In genomic region chr1:185915579-185915978, GRCm38 (mm10) we compare ENCODE assay signal across 32 mouse cellular contexts.
A peak's percentile ranks its signal among the peaks of the same experiment; 100 is the strongest.
DNase-seq lines count a peak whose midpoint lies in the region; ATAC-seq lines count a peak whose summit lies in the region.
"Had no signal": no experiment of that assay in that cellular context is flagged by ENCODE, and none has a peak within 500 bp of the region (broad histone marks: within the 10 kb centered on the region; RNA-seq: fewer than 3 reads in every experiment).

No protein-coding gene starts in this region.

- H3K4me3 ChIP-seq in hindbrain, embryonic 14.5 days (replicated peaks; ENCODE audit: low read length), result no peak overlapping the region
- no peak overlapping the region for H3K4me3 ChIP-seq in hindbrain, embryonic 10.5 days
- H3K4me3 ChIP-seq in neural tube, embryonic 13.5 days, result no peak overlapping the region
- H3K4me3 ChIP-seq in limb, embryonic 13.5 days, result no peak overlapping the region
- H3K4me3 ChIP-seq: embryonic facial prominence, embryonic 10.5 days; embryonic facial prominence, embryonic 15.5 days; forebrain, embryonic 12.5 days; kidney, embryonic 15.5 days; layer of hippocampus, adult 2 months; liver, embryonic 13.5 days; midbrain, embryonic 15.5 days; neural tube, embryonic 12.5 days; stomach, embryonic 15.5 days had no signal

- H3K27me3 ChIP-seq in hindbrain, embryonic 14.5 days (ENCODE audit: control insufficient read depth, insufficient read depth, low read length), result no peaks in the 10 kb centered on the region
- no peaks in the 10 kb centered on the region for H3K27me3 ChIP-seq in hindbrain, embryonic 10.5 days (ENCODE audit: insufficient read depth, poor library complexity, severe bottlenecking)
- H3K27me3 ChIP-seq in neural tube, embryonic 13.5 days, result no peaks in the 10 kb centered on the region
- H3K27me3 ChIP-seq in limb, embryonic 13.5 days, result peaks cover 4% of the 10 kb centered on the region; the same call in 1 of the 2 replicates
- H3K27me3 ChIP-seq: embryonic facial prominence, embryonic 15.5 days; forebrain, embryonic 12.5 days; kidney, embryonic 15.5 days; liver, embryonic 13.5 days; midbrain, embryonic 15.5 days; neural tube, embryonic 12.5 days; stomach, embryonic 15.5 days had no signal

- 60% methylated on average over 2 of the region's 2 CpGs for WGBS in hindbrain, embryonic 14.5 days
- 70% methylated on average over 2 of the region's 2 CpGs for WGBS in hindbrain, embryonic 10.5 days
- 17% methylated on average over 2 of the region's 2 CpGs for WGBS in neural tube, embryonic 13.5 days
- WGBS in limb, embryonic 13.5 days, result 11% methylated on average over 2 of the region's 2 CpGs

- H3K27ac ChIP-seq in hindbrain, embryonic 14.5 days, result peak overlapping the region; percentile 9; the same call in 1 of the 2 replicates
- no peak overlapping the region for H3K27ac ChIP-seq in hindbrain, embryonic 10.5 days
- H3K27ac ChIP-seq in neural tube, embryonic 13.5 days (replicated peaks), result peak overlapping the region; percentile 70
- no peak overlapping the region; the same call in 1 of the 2 replicates for H3K27ac ChIP-seq in limb, embryonic 13.5 days
- H3K27ac ChIP-seq: embryonic facial prominence, embryonic 10.5 days; embryonic facial prominence, embryonic 15.5 days; forebrain, embryonic 12.5 days; kidney, embryonic 15.5 days; layer of hippocampus, adult 2 months; liver, embryonic 13.5 days; midbrain, embryonic 15.5 days; neural tube, embryonic 12.5 days; stomach, embryonic 15.5 days had no signal

- no peak overlapping the region for H3K4me2 ChIP-seq in hindbrain, embryonic 14.5 days (replicated peaks)
- H3K4me2 ChIP-seq in neural tube, embryonic 13.5 days, result no peak overlapping the region
- no peak overlapping the region for H3K4me2 ChIP-seq in limb, embryonic 13.5 days (replicated peaks)
- H3K4me2 ChIP-seq: embryonic facial prominence, embryonic 15.5 days; forebrain, embryonic 12.5 days; heart, embryonic 11.5 days; kidney, embryonic 15.5 days; liver, embryonic 13.5 days; midbrain, embryonic 15.5 days; neural tube, embryonic 12.5 days; stomach, embryonic 15.5 days had no signal

- intact Hi-C loops in left cerebral cortex, postnatal 10 days (cut with DNase I), result no loop called here

- no peaks in the 10 kb centered on the region for H3K4me1 ChIP-seq in hindbrain, embryonic 14.5 days (replicated peaks; ENCODE audit: control insufficient read depth, insufficient read depth, low read length)
- H3K4me1 ChIP-seq in hindbrain, embryonic 10.5 days (replicated peaks), result no peaks in the 10 kb centered on the region
- H3K4me1 ChIP-seq in neural tube, embryonic 13.5 days (replicated peaks), result peaks cover 10% of the 10 kb centered on the region; the same call in 1 of the 2 replicates
- peaks cover 14% of the 10 kb centered on the region for H3K4me1 ChIP-seq in limb, embryonic 13.5 days
- H3K4me1 ChIP-seq: embryonic facial prominence, embryonic 10.5 days; embryonic facial prominence, embryonic 15.5 days; forebrain, embryonic 12.5 days; kidney, embryonic 15.5 days; liver, embryonic 13.5 days; midbrain, embryonic 15.5 days; neural tube, embryonic 12.5 days; stomach, embryonic 15.5 days had no signal

- no peaks in the 10 kb centered on the region for H3K36me3 ChIP-seq in hindbrain, embryonic 14.5 days (replicated peaks; ENCODE audit: control insufficient read depth, insufficient read depth)
- H3K36me3 ChIP-seq in hindbrain, embryonic 10.5 days, result no peaks in the 10 kb centered on the region
- no peaks in the 10 kb centered on the region for H3K36me3 ChIP-seq in neural tube, embryonic 13.5 days
- no peaks in the 10 kb centered on the region for H3K36me3 ChIP-seq in limb, embryonic 13.5 days
- H3K36me3 ChIP-seq: embryonic facial prominence, embryonic 10.5 days; embryonic facial prominence, embryonic 15.5 days; forebrain, embryonic 12.5 days; kidney, embryonic 15.5 days; liver, embryonic 13.5 days; midbrain, embryonic 15.5 days; neural tube, embryonic 12.5 days; stomach, embryonic 15.5 days had no signal

- no peaks in the 10 kb centered on the region for H3K9me3 ChIP-seq in hindbrain, embryonic 14.5 days (ENCODE audit: control insufficient read depth, low read length)
- H3K9me3 ChIP-seq in hindbrain, embryonic 10.5 days, result no peaks in the 10 kb centered on the region
- H3K9me3 ChIP-seq in neural tube, embryonic 13.5 days, result no peaks in the 10 kb centered on the region
- no peaks in the 10 kb centered on the region for H3K9me3 ChIP-seq in limb, embryonic 13.5 days
- H3K9me3 ChIP-seq: embryonic facial prominence, embryonic 10.5 days; embryonic facial prominence, embryonic 15.5 days; forebrain, embryonic 12.5 days; kidney, embryonic 15.5 days; liver, embryonic 13.5 days; midbrain, embryonic 15.5 days; neural tube, embryonic 12.5 days; stomach, embryonic 15.5 days had no signal

- no peak overlapping the region for H3K9ac ChIP-seq in hindbrain, embryonic 14.5 days
- no peak overlapping the region for H3K9ac ChIP-seq in neural tube, embryonic 13.5 days
- no peak overlapping the region for H3K9ac ChIP-seq in limb, embryonic 13.5 days
- H3K9ac ChIP-seq: embryonic facial prominence, embryonic 15.5 days; forebrain, embryonic 12.5 days; forebrain, postnatal 0 days; kidney, embryonic 15.5 days; liver, embryonic 13.5 days; midbrain, embryonic 15.5 days; neural tube, embryonic 12.5 days; stomach, embryonic 15.5 days had no signal

- no peak for ATAC-seq in hindbrain, embryonic 14.5 days (ENCODE audit: low FRiP score)
- peak; percentile 75 for ATAC-seq in neural tube, embryonic 13.5 days (ENCODE audit: low read depth)
- peak; percentile 89 for ATAC-seq in limb, embryonic 13.5 days (ENCODE audit: low FRiP score, low read depth)
- ATAC-seq: forebrain, postnatal 0 days; inflammation-experienced regulatory T-cells, adult 6 months; midbrain, embryonic 15.5 days had no signal

- no peak for DNase-seq in hindbrain, embryonic 14.5 days (ENCODE audit: low spot score)
- no peak for DNase-seq in hindbrain, embryonic 10.5 days (ENCODE audit: low spot score)
- DNase-seq in neural tube, embryonic 10.5 days (ENCODE audit: extremely low spot score, low spot score), result no peak
- no peak for DNase-seq in left cerebral cortex, postnatal 10 days (ENCODE audit: extremely low spot score in 1 of 2, low spot score in 2 of 2)
- DNase-seq in MN1 (ENCODE audit: low spot score), result no peak
- no peak for DNase-seq in urinary bladder, postnatal 4 days (ENCODE audit: low spot score in 2 of 2)
- DNase-seq: adrenal gland, postnatal 36 days; cerebellum, adult 8-10 months; cerebellum, postnatal 25 days; forebrain, postnatal 0 days; gastrocnemius, postnatal 10 days; heart, postnatal 36 days; kidney, adult 11 months; kidney, postnatal 36 days; left cerebral cortex, postnatal 4 days; liver, embryonic 13.5 days; lung, adult 18-20 months; lung, postnatal 10 days; retina, postnatal 1 day; right cerebral cortex, postnatal 14 days had no signal

Comparison
In these comparisons a context has a peak if more than half of its experiments do, and no peak if none do; other contexts are left out.
1. H3K27ac ChIP-seq: peak in hindbrain, embryonic 14.5 days (single experiment) and neural tube, embryonic 13.5 days (single experiment); none in hindbrain, embryonic 10.5 days (single experiment) and limb, embryonic 13.5 days (single experiment).